Mouse (Mus musculus) adipose tissue, adult 10 weeks (tissue): Measurements from ENCODE around the gene Gpr85. TPM values are rescaled to one million over a fixed set of nuclear protein-coding genes. Genes with fewer than 3 reads are reported as not detected.

ENCODE experiments used
- polyA plus RNA-seq: library from polyadenylated mRNA; stranded (reverse); fragments of 350-450 nt; fragmentation: Illumina TruSeq; extraction: RNeasy Lipid Tissue Mini Kit (QIAGEN cat#74804); gene quantifications from one replicate; pipeline ENCODE4 v1.2.3, GENCODE M21; 2014; ENCODE audit warnings: low read depth, low replicate concordance

The Gpr85 gene
- 0.26 TPM for polyA plus RNA-seq

GRCm38 (mm10) chr6:13839345-13840054 is at the start of gene Gpr85:
Gene Gpr85, minus strand, starts transcription at chr6:13839942.

DNA sequence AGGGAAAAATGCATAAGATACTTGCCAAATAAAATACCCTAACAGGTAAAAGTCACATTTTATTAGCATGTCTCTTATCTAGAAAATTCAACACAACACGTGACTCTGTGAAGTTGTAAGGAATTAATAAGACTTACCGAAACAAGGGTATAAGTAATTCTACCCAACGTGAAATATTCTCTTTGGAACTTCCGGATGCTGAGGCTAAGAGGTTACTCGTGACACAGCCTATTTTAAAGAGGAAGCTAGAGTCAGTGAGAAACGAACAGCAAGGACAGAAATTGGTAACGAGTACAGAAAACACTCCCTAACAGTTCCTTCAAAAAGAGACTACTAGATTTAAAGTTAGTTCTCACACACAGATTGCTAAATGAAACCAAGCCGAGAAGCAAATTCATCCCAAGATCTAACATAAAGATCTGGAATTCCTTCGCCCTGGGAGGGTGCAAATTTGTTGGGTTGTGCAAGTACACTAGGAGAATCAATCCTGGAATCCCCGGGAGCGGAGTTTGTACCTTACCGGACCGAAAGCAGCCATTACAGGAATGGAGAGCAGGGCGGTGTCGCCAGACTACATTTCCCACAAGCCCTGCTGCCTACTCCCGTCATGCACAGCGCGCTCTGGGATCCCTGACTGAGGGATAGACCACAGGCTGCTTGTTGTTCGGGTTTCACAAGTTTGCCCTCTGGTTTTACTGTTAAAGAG is 31.3 kb upstream of the Gpr85 start, which contains the start of gene 2610001J05Rik:
TSS of gene 2610001J05Rik (minus strand) at position 600 of the 706 bp plus-strand sequence.

Other genes starting within 250 kb of the Gpr85 start
- 17.3 TPM for gene Tmem168, start 231.8 kb downstream of the Gpr85 start, polyA plus RNA-seq
- gene Bmt2, start 162.0 kb downstream of the Gpr85 start, polyA plus RNA-seq, result 10.6 TPM
- 51.0 TPM for gene 2610001J05Rik, start 31.6 kb upstream of the Gpr85 start, polyA plus RNA-seq